Mouse (Mus musculus) granulocyte monocyte progenitor cell, adult 5-6 weeks (primary cell): ENCODE data around the gene Il1rapl2. TPM values are rescaled to one million over a fixed set of nuclear protein-coding genes. Genes with fewer than 3 reads are reported as not detected.
"Not testable (repeated sequence)": the region's sequence is repeated elsewhere in the genome, so short reads cannot be mapped to it uniquely, and the experiment has no call there.

Experiments
- ATAC-seq: replicated peaks from 2 replicates; pipeline ENCODE4 v1.8.0; 2016; ENCODE audit warnings: mild to moderate bottlenecking, moderate TSS enrichment, inconsistent platforms; ENCODE audit not compliant: poor library complexity, severe bottlenecking
- total RNA-seq, 2 experiments: library from RNA; stranded (forward) in 1 of 2; stranded (reverse) in 1 of 2; fragments of 200-712, 200-1000 nt in 1 of 2; fragments of >200 nt in 1 of 2; fragmentation: Nextera tagmentation in 1 of 2; gene quantifications; 2 replicates each; pipeline ENCODE4 v1.2.3; 2014 to 2017

The Il1rapl2 gene
- total RNA-seq, 2 experiments from 2014 or later = not detected

DNA sequence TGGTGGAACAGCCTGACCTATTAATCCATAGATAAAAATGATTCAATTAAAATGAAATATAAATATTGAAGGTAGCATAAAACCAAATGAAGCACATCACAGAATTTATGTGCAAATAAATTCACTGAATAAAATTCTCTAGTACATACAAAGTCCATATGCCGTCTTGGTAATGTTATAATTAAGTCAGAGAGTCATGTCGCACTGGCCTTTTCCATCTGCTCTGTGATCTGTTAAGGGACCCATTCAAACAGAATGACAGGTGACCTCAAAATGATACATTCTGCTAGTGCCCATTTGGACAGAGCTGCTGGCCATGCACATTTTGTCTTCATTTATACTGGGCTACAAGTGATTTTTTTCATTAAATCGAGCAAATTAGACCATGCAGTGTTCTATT is 534.3 kb downstream of the Il1rapl2 start:
- no peak for ATAC-seq

DNA sequence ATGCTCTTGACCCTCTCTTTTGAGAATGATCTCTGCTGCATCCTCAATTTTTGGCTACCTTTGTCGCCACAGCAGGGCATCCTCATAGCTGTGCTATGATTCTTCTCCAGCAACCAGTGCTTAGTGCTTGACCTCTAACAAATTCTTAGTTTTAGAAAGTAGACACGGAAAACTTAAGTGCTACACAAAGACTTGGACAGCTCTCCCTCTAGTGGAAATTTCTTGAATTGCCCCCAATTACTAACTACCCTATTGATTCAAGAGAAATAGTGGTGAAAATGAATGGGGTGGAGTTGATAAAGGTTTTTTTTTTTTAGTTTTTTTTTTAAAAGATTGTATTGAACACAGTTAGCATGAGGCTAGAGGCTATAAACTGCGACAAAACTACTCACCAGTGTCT is 599.7 kb downstream of the Il1rapl2 start:
- ATAC-seq = no peak

GRCm38 (mm10) chrX:138209480-138209879 is 639.1 kb downstream of the Il1rapl2 start, which contains the start of gene Tex13a:
Gene Tex13a (minus strand): TSS chrX:138209580.
- no peak for ATAC-seq

GRCm38 (mm10) chrX:138234626-138235025 is 664.2 kb downstream of the Il1rapl2 start:
- ATAC-seq = no peak

GRCm38 (mm10) chrX:138348736-138349135 is 778.3 kb downstream of the Il1rapl2 start:
- not testable (repeated sequence) for ATAC-seq

DNA sequence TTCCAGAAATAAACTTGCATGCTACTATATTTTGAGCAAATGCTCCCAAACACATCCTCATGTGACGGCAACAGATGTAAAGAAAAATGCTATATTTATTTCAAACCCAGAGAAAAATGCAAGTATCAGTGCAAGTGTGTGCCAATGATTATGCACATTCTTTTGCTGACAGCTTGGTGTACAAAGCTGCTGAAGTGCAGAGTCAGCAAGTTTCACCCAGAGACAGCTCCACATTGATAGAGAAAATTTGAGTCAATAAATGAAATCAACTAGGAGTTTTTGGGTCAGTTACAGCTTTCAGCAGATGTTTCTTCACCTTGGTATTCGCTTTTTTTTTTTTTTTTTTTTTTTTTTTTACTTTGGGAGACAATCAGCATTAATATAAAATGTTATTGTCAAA is 863.4 kb downstream of the Il1rapl2 start:
- no peak for ATAC-seq

GRCm38 (mm10) chrX:138437939-138438338 is 867.5 kb downstream of the Il1rapl2 start:
- no peak for ATAC-seq

DNA sequence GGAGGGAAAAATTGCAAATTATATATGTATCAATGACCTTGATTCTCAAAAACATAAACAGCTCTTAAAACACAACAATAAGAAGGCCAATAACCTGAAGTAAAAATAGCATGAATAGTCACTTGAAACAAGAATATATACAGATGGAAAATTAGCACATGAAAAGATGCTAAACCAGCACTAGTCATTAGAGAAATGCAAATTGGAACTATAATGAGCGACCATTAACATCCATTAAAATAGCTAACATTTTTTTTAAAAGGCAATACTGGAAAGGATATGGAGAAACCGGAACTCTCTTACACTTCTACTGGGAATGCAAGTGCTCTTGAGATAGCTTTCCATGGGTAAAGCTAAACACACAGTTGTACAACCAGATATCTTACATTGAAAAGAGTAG is 879.4 kb downstream of the Il1rapl2 start:
- no peak for ATAC-seq

DNA sequence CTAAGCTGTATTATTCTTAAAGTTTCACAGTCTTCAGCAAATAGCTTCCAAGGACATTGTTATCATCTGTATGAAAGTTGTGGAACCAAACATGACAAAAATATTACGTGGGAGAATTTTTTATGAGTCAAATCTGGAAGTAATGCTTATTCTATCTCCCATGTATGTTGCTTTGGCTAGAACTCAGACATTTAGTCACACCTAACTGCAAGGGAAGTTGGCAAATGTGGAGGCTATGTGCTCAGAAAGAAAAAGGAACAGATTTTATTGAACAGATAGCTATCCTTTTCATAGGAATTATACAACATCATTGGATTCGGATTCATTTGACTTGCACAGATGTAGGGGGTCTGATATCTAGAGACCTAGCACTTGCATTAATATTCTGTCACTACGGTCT is 908.1 kb downstream of the Il1rapl2 start:
- no peak for ATAC-seq

DNA sequence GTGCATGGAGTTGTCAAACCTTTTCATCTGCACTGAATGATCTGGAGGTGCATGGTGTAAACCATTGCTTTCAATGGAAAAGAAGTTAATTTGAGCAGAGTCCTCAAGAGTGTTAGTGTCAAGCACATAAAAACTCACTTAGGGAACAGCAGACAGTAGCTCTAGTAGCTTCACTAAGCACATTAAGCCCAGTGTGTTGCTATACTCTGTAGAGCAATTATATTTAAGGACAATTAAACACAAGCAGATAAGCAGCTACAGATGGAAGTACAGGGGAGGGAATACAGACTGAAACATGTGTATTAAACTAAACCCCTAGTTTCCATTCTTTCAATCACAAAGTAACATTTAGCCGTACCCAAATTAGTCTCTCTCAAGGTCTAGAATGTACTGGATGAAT is 930.1 kb downstream of the Il1rapl2 start:
- ATAC-seq = no peak

DNA sequence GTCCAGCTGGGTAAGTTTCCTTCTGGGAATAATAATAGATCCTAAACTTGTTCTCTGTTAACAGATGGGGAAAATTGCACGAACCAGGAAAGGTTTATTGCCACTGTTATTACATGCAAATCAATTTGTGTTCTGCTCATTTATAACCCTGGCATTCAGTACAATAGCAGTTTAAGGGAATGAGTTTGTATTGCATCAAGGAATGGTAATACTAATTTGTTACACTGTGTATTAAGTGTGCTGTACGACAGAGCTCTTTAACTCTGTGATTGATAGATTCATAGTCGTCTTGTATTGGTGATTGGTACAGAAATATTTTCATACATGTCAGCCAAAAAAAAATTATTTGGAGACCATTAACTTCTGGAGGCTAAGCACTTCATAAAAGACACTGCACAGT is 934.6 kb downstream of the Il1rapl2 start:
- ATAC-seq = no peak

DNA sequence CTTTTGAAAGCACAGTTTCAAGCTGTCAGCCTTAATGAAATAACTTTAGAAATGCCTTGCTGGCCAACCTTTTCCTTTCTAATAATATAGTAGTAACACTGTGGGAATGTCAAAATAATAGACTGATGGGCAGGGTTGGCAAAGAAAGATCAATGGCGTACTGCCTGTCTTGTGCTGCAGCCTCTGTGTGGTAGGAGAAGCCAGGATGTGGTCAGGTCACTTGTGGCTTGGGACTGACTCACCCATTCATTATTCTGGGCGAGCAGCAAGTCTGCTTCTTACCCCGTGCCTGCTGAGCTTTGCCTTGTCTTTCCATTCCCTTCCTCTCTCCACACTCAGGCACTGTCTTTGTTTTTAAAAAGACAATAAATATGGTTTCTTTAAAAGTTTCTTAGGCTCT is 1049.7 kb downstream of the Il1rapl2 start:
- no peak for ATAC-seq

DNA sequence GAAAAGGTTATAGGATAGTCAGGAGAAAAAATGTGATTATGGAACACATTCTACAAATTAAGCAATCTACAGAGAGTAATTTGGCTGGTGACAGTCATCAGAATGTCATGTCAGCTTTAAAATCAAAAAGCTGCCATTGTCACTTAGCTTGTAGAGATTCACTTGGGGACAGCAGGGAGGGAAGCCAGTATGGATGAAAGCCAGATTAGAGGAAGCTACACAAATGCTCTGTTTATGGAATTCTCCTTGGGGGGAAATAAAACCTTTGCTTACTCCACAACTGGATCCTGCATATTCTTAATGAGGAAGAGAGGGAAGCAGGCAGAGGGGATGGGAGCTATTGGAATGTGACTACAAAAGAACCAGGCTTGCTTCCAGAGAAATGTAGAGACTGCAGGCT is 1054.9 kb downstream of the Il1rapl2 start:
- ATAC-seq = no peak

DNA sequence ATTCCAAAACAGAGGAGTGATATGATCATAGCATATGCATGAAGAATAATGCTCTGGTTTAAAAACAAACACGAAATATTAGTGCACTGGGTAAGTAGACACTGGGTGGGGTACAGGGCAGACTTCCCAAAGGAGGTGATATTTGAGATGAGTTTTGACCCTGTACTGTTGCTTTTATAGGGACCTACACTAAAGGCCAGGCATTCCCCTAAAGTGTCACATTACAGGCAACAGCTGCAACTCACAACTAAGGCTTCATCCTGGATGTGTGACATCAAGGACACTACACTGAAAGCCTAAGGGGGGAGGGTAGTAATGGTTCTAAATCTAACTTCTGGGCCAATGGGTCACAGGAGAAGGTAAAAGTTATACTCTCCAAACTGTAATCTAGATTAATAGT is 1152.0 kb downstream of the Il1rapl2 start:
- no peak for ATAC-seq

DNA sequence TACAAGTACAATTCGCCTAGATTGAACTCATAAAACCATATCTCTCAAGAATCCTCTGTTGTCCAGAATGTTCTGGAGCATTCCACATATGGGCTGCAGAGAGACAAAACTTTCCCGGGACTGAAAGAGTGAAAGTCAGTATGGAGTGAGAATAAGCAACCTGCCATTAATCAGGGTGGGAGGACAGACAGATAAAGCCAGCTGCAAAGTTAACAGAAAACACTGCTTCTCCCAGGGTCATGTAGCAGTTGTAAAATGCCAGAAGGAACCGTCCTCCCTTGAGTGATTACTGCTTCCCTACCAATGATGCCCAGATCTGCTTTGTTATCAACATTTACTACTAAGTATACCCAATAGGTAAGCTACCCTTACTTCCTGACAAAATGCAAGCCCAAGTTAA is 1230.5 kb downstream of the Il1rapl2 start:
- no peak for ATAC-seq

DNA sequence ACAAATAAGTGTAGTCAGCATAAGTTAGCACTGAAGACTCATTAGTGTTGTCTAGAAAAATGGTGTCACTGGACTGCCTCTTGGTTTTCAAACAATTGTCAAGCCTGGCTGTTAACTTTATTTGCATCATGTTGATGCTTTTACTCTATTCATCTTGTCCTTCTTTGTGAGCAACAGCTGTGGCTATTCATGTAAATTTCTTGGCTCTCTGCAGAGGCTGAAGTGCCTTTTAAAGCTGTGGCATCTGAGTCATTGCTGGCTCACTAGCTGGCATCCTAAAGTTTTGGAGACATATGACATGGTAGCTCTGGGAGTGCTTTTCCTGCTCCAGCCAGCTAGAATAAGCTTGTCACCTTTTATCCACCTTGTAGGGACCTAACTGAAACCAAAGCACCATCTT is 1261.5 kb downstream of the Il1rapl2 start:
- ATAC-seq = no peak

DNA sequence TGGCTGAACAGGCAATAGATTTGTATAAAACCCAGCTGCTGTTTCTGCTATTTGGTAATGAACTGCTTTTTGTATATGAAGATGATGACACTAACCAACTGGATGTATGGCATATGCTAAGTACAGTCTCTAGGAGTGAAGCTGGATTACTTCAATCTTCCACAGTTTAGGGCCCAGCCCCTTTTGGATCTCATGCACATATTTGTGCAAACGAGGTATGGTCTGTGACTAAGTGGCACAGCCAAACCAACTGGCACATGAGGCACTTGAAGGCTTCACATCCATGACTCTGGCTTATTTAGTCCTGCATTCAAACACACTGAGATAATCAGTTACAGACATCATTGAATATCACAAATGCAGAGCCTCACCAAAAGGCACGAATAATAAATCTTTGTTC is 1263.5 kb downstream of the Il1rapl2 start:
- ATAC-seq = no peak

DNA sequence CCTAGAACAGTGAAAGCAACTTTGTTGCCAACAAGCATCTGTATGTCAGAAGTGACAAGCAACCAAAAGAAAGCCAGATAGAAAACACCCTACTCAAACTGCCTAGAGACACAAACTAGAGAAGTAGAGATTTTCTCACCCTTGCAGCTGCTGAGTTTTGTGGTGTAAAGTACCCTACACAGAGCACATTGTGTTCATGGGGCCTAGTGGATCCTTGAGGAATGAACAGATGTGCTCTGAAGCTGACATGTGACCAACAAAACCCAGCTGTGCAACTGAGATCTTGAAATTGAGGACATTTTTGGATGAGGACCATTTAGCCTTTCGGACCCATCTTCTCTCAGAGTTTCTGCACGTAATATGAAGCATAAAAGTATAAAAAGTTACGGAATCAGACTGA is 1268.0 kb downstream of the Il1rapl2 start:
- ATAC-seq = no peak
